Mouse (Mus musculus) heart, embryonic 16.5 days (tissue): ENCODE measurements around the gene Bora. TPM values are rescaled to one million over a fixed set of nuclear protein-coding genes. Genes with fewer than 3 reads are reported as not detected.

Experiments used
- ATAC-seq: fragments of 200-750 bp; cut with Nextera tagmentation; replicated peaks from 2 replicates; pipeline ENCODE4 v1.8.0; 2017; ENCODE audit warnings: moderate number of reproducible peaks; ENCODE audit not compliant: insufficient read depth, low FRiP score; ENCODE audit errors: extremely low read depth
- H3K27ac ChIP-seq: fragments of 300-500 bp; sonication (generic); 2 replicates; pipeline ENCODE4 v1.5.1; 2014; ENCODE audit warnings: mild to moderate bottlenecking, low read length, control low read depth, moderate library complexity
- H3K27me3 ChIP-seq: fragments of 300-500 bp; sonication (generic); 2 replicates; pipeline ENCODE4 v1.6.1; 2014; ENCODE audit warnings: low read length, mixed read lengths; ENCODE audit not compliant: control insufficient read depth, insufficient read depth
- H3K36me3 ChIP-seq: fragments of 300-500 bp; sonication (generic); 2 replicates; pipeline ENCODE4 v1.6.1; 2014; ENCODE audit not compliant: control insufficient read depth, insufficient read depth
- H3K4me1 ChIP-seq: fragments of 300-500 bp; sonication (generic); 2 replicates; pipeline ENCODE4 v1.6.1; 2014; ENCODE audit warnings: low read length, mixed read lengths; ENCODE audit not compliant: control insufficient read depth, insufficient read depth
- H3K4me2 ChIP-seq: fragments of 300-500 bp; sonication (generic); 2 replicates; pipeline ENCODE4 v1.6.1; 2014; ENCODE audit warnings: low read depth, mild to moderate bottlenecking, control low read depth, low read length
- H3K4me3 ChIP-seq: fragments of 300-500 bp; sonication (generic); 2 replicates; pipeline ENCODE4 v1.5.1; 2014; ENCODE audit warnings: mild to moderate bottlenecking, control low read depth, low read length
- H3K9ac ChIP-seq: fragments of 300-500 bp; sonication (generic); 2 replicates; pipeline ENCODE4 v1.6.1; 2014; ENCODE audit warnings: low read length, control low read depth
- H3K9me3 ChIP-seq: fragments of 300-500 bp; sonication (generic); replicated peaks from 2 replicates; pipeline ENCODE4 v1.6.1; 2016; ENCODE audit warnings: low read length; ENCODE audit not compliant: control insufficient read depth
- WGBS: fragments of 180-500 bp; shearing (Covaris S2); extraction: QIAGEN DNeasy Blood & Tissue Kit; methylation state at CpG from one replicate; pipeline ENCODE4 v1.1.7; 2014; 5-methylcytosine and 5-hydroxymethylcytosine counted together
- polyA plus RNA-seq: library from polyadenylated mRNA; unstranded; fragments of >200 nt; fragmentation: Nextera tagmentation; extraction: Ambion mirVana; gene quantifications from 2 replicates; pipeline ENCODE4 v1.2.1, GENCODE M21; 2015

The Bora gene
- polyA plus RNA-seq, 1 experiment from 2014 or later = 46.1 TPM

DNA sequence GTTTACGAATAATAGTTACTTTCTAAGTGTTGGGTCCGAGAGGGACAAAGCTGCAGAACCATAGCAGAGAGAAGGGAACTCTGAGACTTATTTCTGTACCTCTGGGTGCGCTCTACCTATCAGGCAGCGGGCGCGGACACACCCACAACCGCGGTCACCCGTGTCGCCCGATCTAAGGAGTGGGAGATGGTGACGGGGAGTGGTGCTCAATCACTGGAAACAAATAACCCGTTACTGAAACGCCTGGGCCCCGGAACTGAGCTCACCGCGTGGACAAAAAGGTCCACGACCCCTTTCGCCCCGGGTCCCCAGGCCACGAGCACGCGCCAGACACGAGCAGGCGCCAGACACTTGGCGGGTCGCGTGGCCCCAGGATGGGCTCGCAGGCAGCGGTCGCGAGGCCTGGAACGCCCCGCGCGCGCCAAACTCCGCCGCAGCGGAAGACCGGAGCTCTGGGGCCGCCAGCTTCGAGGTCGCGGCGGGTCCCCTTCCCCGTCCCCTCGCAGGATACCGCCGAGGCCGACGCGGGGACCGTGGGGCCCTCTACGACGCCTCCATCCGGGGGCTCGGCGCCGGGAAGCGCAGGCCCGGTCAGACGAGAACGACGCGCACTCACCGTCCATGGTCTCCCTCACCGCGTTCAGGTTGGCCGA is 518 bp upstream of the Bora start:
- Histone ChIP-seq H3K9ac (peak overlapping the region; percentile 95), H3K27me3 (no peaks in the 10 kb centered on the region), H3K4me2 (peak overlapping the region; percentile 88), H3K9me3 (no peaks in the 10 kb centered on the region), H3K4me1 (peaks cover 35% of the 10 kb centered on the region), H3K36me3 (peaks cover 5% of the 10 kb centered on the region), H3K4me3 (peak overlapping the region; percentile 98), H3K27ac (peak overlapping the region; percentile 94)
- under 1% methylated on average over 69 of the region's 70 CpGs for WGBS
- peak; percentile 3 for ATAC-seq

DNA sequence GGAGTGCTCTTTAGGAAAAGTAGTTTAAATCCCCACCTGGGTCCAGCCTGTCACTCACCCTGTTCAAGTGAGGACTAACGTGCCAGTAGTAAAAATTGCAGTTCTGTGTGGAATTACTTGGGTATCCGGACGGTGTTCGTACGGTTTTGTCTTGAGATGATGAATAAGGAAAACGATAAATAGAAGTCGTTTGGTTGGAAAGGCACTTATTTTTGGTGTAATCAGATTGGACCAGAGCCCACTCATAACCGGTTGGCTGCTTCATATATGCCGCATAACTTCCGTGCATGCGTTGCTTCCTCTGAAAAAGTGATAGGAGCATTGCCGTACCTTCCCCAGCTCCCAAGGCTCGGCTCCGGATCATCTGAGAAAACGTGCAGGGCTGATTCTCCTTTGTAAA is 760 bp downstream of the Bora start:
- Histone ChIP-seq H3K9me3 (no peaks in the 10 kb centered on the region), H3K9ac (peak overlapping the region; percentile 95), H3K4me3 (peak overlapping the region; percentile 98), H3K36me3 (peaks cover 9% of the 10 kb centered on the region), H3K4me1 (peaks cover 25% of the 10 kb centered on the region), H3K27ac (peak overlapping the region; percentile 94), H3K4me2 (peak overlapping the region; percentile 88), H3K27me3 (no peaks in the 10 kb centered on the region)
- ATAC-seq = 0 out of 2 replicates have a peak, but pooled peaks have one; percentile 2
- under 1% methylated on average over 15 of the region's 15 CpGs for WGBS

DNA sequence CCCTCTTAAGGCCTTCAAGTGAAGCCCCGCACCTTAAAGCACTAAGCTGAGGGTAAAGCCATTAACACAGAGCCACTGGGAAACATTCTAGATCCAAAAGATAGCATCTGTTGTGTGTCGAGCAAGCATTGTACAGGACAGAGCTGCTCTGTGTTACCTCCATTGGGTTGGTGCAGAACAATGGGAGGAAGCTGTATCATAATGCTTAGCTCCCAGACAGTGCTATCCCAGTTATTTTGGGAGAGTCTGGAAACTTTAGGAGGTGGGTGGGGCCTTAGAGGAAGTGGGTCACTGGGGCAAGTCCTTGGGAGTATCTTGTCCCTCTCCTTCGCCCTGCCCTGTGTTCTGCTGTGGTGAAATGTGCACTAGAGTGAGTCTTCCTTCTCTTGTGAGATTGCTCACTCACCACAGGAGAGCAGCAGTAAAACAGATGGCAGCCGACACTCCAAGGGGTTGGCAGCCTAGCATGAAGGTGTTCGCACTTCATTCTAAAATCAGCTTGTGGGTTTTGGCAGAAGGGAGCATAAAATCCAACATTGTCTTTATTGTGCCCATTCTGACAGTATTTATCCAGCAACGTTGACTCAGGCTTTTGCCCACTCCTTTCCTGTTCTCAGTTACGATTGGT is 13.1 kb downstream of the Bora start:
- peak; percentile 65 for ATAC-seq
- Histone ChIP-seq H3K27ac (no peak overlapping the region), H3K36me3 (peaks cover 32% of the 10 kb centered on the region), H3K9ac (no peak overlapping the region), H3K4me1 (0 out of 2 replicates have a peak, but pooled peaks cover 2% of the 10 kb centered on the region), H3K9me3 (no peaks in the 10 kb centered on the region), H3K4me2 (no peak overlapping the region), H3K4me3 (no peak overlapping the region), H3K27me3 (no peaks in the 10 kb centered on the region)
- WGBS = 80% methylated on average over 7 of the region's 7 CpGs

DNA sequence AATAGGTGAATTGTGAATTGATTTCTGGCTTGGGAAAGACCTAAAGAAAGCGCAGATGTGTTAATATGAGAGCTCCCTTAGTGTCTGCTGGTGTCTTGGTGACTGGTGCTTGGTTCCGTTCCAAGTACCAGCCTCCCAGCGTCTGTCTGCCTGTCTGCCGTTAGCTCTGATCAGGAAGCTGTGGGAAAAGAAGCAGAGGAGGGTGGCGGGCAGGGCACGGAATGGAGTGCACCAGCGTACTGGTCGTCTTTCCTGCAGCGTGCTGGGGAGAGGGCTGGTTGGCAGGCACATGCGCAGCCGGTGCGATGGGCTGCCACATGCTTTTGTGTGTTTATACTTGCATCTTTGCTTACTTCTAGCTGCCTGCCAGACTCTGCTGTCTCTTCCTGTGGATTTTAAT is 14.6 kb downstream of the Bora start:
- ATAC-seq = no peak
- 0 out of 2 replicates have a peak, but pooled peaks cover 2% of the 10 kb centered on the region for H3K4me1 ChIP-seq
- no peak overlapping the region for H3K27ac ChIP-seq
- H3K4me3 ChIP-seq = no peak overlapping the region
- no peaks in the 10 kb centered on the region for H3K27me3 ChIP-seq
- WGBS = 86% methylated on average over 12 of the region's 12 CpGs
- no peaks in the 10 kb centered on the region for H3K9me3 ChIP-seq
- H3K9ac ChIP-seq = no peak overlapping the region
- H3K36me3 ChIP-seq = peaks cover 32% of the 10 kb centered on the region
- no peak overlapping the region for H3K4me2 ChIP-seq

DNA sequence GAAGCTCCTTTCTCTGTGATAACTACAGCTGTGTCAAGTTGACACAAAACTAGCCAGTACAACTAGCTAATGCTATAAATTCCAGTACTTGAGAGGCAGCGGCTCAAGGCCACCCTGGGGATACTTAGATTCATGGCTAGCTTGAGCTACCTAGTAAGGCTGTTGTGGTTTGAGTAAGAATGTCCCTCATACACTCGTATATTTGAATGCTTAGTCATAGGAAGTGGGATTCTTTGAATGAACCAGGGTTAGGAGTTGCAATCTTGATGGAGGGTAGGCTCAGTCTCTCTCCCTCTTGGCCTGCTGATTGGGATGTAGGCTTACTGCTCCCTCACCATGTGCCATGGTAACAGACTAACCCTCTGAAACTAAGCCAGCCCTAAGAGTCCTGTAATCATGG is 17.1 kb downstream of the Bora start:
- Histone ChIP-seq H3K9ac (no peak overlapping the region), H3K4me1 (0 out of 2 replicates have a peak, but pooled peaks cover 2% of the 10 kb centered on the region), H3K9me3 (no peaks in the 10 kb centered on the region), H3K36me3 (peaks cover 31% of the 10 kb centered on the region), H3K4me3 (no peak overlapping the region), H3K27me3 (no peaks in the 10 kb centered on the region), H3K27ac (no peak overlapping the region), H3K4me2 (no peak overlapping the region)
- WGBS = 90% methylated on average over 2 of the region's 2 CpGs
- ATAC-seq = no peak

DNA sequence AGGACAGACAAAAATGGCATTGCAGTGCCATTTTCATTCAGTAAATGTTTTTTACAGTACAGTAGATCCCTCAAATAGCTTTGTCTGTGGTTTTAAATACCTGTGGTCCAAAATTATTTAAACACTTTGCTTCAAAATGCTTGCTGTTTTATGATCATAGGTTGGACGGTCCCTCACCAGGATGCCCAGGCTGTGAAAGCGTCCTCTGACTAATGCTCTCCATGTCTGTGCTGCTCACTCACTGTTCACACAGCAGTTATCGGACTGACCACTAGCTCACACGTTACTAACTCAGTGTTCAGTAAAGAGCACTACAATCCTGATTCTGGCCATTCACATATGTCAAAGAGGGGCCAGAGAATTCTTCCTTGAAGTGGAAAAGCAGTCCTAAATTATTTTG is 25.1 kb downstream of the Bora start:
- no peak overlapping the region for H3K9ac ChIP-seq
- no peaks in the 10 kb centered on the region for H3K27me3 ChIP-seq
- H3K4me3 ChIP-seq = no peak overlapping the region
- no peak overlapping the region for H3K27ac ChIP-seq
- no peak for ATAC-seq
- no peaks in the 10 kb centered on the region for H3K4me1 ChIP-seq
- peaks cover 37% of the 10 kb centered on the region for H3K36me3 ChIP-seq
- 87% methylated on average over 4 of the region's 4 CpGs for WGBS
- H3K9me3 ChIP-seq = no peaks in the 10 kb centered on the region
- H3K4me2 ChIP-seq = no peak overlapping the region

DNA sequence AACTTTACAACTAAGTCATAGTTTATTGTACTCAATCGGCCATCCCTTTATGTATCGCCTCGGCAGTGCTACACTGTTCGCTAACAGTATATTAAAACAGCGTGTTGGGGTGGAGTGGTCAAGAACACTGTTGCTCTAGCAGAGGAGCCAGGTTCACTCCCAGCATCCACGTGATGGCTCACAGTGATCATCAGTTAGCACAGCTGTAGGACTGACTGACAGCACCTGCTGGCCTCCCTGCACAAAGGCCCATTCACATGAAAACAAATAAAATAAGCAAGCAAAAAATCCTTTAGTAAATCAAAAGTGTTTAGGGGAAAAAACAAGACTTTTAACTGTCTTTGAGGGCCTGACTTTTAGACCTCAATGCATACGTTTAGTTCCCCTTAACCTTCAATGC is 42.9 kb downstream of the Bora start:
- Histone ChIP-seq H3K27ac (no peak overlapping the region), H3K4me2 (no peak overlapping the region), H3K36me3 (peaks cover 44% of the 10 kb centered on the region), H3K4me1 (no peaks in the 10 kb centered on the region), H3K4me3 (no peak overlapping the region), H3K9me3 (no peaks in the 10 kb centered on the region), H3K27me3 (no peaks in the 10 kb centered on the region), H3K9ac (no peak overlapping the region)
- ATAC-seq = no peak
- WGBS = 94% methylated on average over 7 of the region's 7 CpGs

DNA sequence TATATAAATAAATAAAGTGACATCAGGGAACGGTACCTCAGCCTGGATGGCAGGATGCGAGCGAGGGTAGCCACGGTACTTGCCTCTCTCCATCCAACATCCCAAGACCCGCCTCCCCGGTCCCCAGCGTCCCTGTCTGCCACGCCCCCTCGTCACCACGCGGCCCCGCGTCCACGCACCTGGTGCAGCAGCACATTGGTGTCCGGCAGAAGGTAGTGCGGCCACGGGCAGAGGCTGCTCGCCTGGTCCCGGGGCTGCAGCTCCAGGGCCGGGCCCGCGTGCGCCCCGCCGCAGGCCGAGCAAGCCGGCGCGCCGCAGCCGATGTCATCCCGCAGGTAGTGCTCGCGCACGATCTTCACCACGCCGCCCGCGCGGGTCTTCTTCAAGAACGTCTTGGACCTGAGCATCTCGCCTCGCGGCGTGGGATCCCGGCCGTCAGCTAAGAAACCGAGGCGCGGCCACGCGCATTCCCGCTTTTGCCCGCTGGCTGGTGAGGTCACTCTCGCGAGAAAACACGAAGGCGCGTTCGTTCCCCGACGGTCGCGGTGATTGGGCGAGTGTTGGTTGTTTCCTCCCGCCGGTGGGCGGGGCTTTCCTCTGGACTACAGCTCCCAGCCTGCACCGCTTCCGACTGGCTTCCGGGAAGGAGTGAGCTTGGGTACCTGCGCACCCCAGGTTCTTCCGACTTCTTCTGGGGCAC is 53.4 kb downstream of the Bora start, which contains the start of the genes Pibf1 and Dis3:
Gene Pibf1 (plus strand): TSS at position 158 of the 700 bp plus-strand sequence.
Gene Dis3 (minus strand): TSS at position 504 of the 700 bp plus-strand sequence.
- peak within 1 kb of the TSS; percentile 76 for H3K4me2 ChIP-seq
- under 1% methylated on average over 73 of the region's 73 CpGs for WGBS

More for the DNA sequence above, 53.4 kb downstream of the Bora start, which contains the start of the genes Pibf1 and Dis3:
- peak; percentile 99 for ATAC-seq
- Histone ChIP-seq H3K4me1 (peaks cover 9% of the 10 kb centered on the region), H3K27ac (peak within 1 kb of the TSS; percentile 49), H3K36me3 (peaks cover 20% of the 10 kb centered on the region), H3K27me3 (no peaks in the 10 kb centered on the region), H3K9ac (peak within 1 kb of the TSS; percentile 81), H3K9me3 (no peaks in the 10 kb centered on the region), H3K4me3 (peak within 1 kb of the TSS; percentile 84)
